Mouse (Mus musculus) thymus, adult 2 months (tissue): ENCODE results near the gene Midn. TPM values are rescaled to one million over a fixed set of nuclear protein-coding genes. Genes with fewer than 3 reads are reported as not detected.

ENCODE experiments used
- DNase-seq: peaks from one replicate; pipeline ENCODE4 v3.0.0; 2021
- H3K27ac ChIP-seq: fragments of 200-500 bp; 2 replicates; pipeline ENCODE4 v1.5.1; 2012; ENCODE audit warnings: low read length, control low read depth; ENCODE audit not compliant: control insufficient read depth, insufficient read depth
- H3K27me3 ChIP-seq: fragments of 200-500 bp; 2 replicates; pipeline ENCODE4 v1.6.1; 2012; ENCODE audit warnings: mild to moderate bottlenecking, low read length, moderate library complexity, mixed read lengths; ENCODE audit not compliant: control insufficient read depth, insufficient read depth
- H3K36me3 ChIP-seq: fragments of 200-500 bp; 2 replicates; pipeline ENCODE4 v1.6.1; 2012; ENCODE audit warnings: mild to moderate bottlenecking, low read length, moderate library complexity; ENCODE audit not compliant: control insufficient read depth, insufficient read depth
- H3K4me1 ChIP-seq: fragments of 200-500 bp; replicated peaks from 2 replicates; pipeline ENCODE4 v1.6.1; 2012; ENCODE audit warnings: low read length; ENCODE audit not compliant: control insufficient read depth, insufficient read depth
- H3K4me3 ChIP-seq: fragments of 200-500 bp; 2 replicates; pipeline ENCODE4 v1.5.1; 2012; ENCODE audit warnings: mild to moderate bottlenecking, low read length, control low read depth, moderate library complexity; ENCODE audit not compliant: control insufficient read depth, insufficient read depth
- CTCF ChIP-seq: fragments of 200-500 bp; IDR thresholded peaks from 2 replicates; pipeline ENCODE4 v1.5.1; 2012; ENCODE audit warnings: mild to moderate bottlenecking, control low read depth, low read length, moderate library complexity, borderline replicate concordance; ENCODE audit not compliant: control insufficient read depth, poor library complexity, insufficient read depth; ENCODE audit errors: extremely low read depth
- POLR2A ChIP-seq: fragments of 200-500 bp; IDR thresholded peaks from 2 replicates; pipeline ENCODE4 v1.6.1; 2012; ENCODE audit warnings: mild to moderate bottlenecking, low read length, control low read depth, moderate library complexity; ENCODE audit not compliant: control insufficient read depth, poor library complexity, insufficient read depth; ENCODE audit errors: extremely low read depth
- WGBS: fragments of 180-500 bp; shearing (Covaris S2); methylation state at CpG from one replicate; pipeline ENCODE4 v1.1.7; 2018; 5-methylcytosine and 5-hydroxymethylcytosine counted together
- polyA plus RNA-seq: library from polyadenylated mRNA; depleted of rRNA; stranded (reverse); fragments of >200 nt; gene quantifications from 2 replicates; pipeline ENCODE4 v1.2.3, GENCODE M21; 2012

Midn gene
- polyA plus RNA-seq, 1 experiment = 342 TPM

GRCm38 (mm10) chr10:80194441-80194840, 46.4 kb downstream of the Midn start:
- TF ChIP-seq CTCF (no peak), POLR2A (no peak)
- DNase-seq = no peak
- Histone ChIP-seq H3K4me1 (no peaks in the 10 kb centered on the region), H3K27me3 (peaks cover 12% of the 10 kb centered on the region), H3K27ac (no peak overlapping the region), H3K4me3 (no peak overlapping the region), H3K36me3 (no peaks in the 10 kb centered on the region)
- 91% methylated on average over 8 of the region's 8 CpGs for WGBS

- Histone ChIP-seq H3K4me3 (no peak overlapping the region), H3K27me3 (no peaks in the 10 kb centered on the region; the same call in 1 of the 2 replicates), H3K4me1 (no peaks in the 10 kb centered on the region), H3K27ac (no peak overlapping the region), H3K36me3 (no peaks in the 10 kb centered on the region)
- TF ChIP-seq POLR2A = no peak
- TF ChIP-seq CTCF = no peak
- 100% methylated on average over 1 of the region's 1 CpGs for WGBS
- no peak for DNase-seq
These were observed 48.1 kb downstream of the Midn start for GRCm38 (mm10) chr10:80196167-80196566.

DNA sequence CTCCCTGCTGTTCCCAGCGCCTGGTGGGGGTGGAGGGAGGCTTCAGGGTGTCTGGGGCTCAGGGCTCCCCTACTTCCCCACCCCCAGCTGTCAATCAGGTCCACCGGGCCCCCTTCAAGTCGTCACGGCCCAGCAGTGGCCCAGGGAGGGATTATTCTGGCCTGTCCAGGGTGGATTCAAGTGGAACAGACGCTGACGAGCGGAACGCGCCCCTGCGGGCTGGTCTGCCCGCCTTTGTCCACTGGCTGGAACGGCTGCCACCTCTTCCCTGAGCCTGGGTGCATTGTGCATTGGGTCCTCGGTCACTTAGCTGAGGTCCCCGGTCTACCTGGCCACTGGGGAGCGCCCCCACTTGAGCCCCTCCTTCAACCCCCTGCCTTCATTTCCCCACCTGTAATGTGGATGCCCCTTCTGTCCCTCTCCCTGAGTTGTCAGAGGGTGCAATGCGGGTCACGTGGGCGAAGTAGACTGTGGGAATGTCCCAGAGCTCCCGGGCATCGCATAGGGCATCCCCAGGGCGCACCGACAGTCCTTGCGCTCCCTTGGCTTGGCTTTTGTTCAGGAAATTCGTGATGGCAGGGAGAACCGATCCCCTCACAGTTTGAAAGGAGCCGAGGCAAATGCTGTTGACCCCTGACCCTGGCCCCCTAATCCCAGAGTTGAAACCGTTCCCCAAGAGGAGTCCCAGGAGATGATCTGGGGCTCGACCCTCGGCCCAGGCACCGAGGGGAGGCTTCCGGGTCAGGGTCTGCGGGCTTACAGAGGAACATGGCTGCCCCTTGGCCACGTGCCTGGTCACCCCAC, 48.9 kb downstream of the Midn start:
- 90% methylated on average over 33 of the region's 33 CpGs for WGBS
- TF ChIP-seq POLR2A (no peak), CTCF (no peak)
- no peak for DNase-seq

GRCm38 (mm10) chr10:80199440-80200008, 51.5 kb downstream of the Midn start:
- H3K27me3 ChIP-seq = no peaks in the 10 kb centered on the region
- peak; percentile 85 for DNase-seq
- H3K36me3 ChIP-seq = no peaks in the 10 kb centered on the region

More for the DNA sequence above, 48.9 kb downstream of the Midn start:
- Histone ChIP-seq H3K4me1 (no peaks in the 10 kb centered on the region), H3K27me3 (no peaks in the 10 kb centered on the region; the same call in 1 of the 2 replicates), H3K27ac (no peak overlapping the region), H3K36me3 (no peaks in the 10 kb centered on the region), H3K4me3 (no peak overlapping the region)

DNA sequence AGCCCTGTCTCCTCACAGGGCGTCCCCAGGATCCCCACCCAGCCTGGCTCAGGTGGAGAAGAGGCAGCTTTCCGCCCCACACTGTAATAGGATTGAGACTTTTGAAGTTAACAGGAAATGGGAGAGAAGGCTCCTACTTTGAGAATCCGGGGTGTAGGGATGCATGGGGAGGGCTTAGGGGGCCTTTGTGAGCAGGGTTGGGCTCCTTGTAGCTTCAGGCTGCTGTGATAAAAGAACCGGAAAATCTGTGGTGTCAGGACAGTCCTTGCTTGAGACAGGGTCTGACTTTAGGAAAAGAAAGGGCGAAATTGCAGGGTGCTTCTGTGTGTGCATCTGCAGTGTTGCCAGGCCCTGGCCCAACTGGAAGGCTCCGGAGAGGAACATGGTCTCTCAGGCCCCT, 52.4 kb downstream of the Midn start:
- TF ChIP-seq CTCF = no peak
- TF ChIP-seq POLR2A = no peak
- no peaks in the 10 kb centered on the region for H3K27me3 ChIP-seq
- 85% methylated on average over 6 of the region's 6 CpGs for whole genome bisulfite sequencing
- H3K36me3 ChIP-seq = no peaks in the 10 kb centered on the region
- no peak overlapping the region for H3K27ac ChIP-seq
- DNase-seq = no peak
- H3K4me3 ChIP-seq = no peak overlapping the region
- H3K4me1 ChIP-seq = no peaks in the 10 kb centered on the region

More at GRCm38 (mm10) chr10:80199440-80200008, 51.5 kb downstream of the Midn start:
- TF ChIP-seq CTCF = peak; percentile 80; the same call in 1 of the 2 replicates
- TF ChIP-seq POLR2A = no peak
- Histone ChIP-seq H3K27ac (no peak overlapping the region), H3K4me3 (no peak overlapping the region), H3K4me1 (no peaks in the 10 kb centered on the region)
- WGBS = 49% methylated on average over 3 of the region's 3 CpGs

- no peak for DNase-seq
- Histone ChIP-seq H3K27ac (no peak overlapping the region), H3K36me3 (no peaks in the 10 kb centered on the region), H3K4me1 (no peaks in the 10 kb centered on the region), H3K27me3 (no peaks in the 10 kb centered on the region), H3K4me3 (no peak overlapping the region)
- TF ChIP-seq CTCF (no peak), POLR2A (no peak)
- WGBS = 79% methylated on average over 7 of the region's 7 CpGs
These were observed 56.0 kb downstream of the Midn start for GRCm38 (mm10) chr10:80204055-80204454.
